Mouse (Mus musculus) CD4-positive, CD25-positive, alpha-beta regulatory T cell, adult 4 months (primary cell): ENCODE data around the gene Myo7a. TPM values are rescaled to one million over a fixed set of nuclear protein-coding genes. Genes with fewer than 3 reads are reported as not detected.

Experiments
- ATAC-seq: one replicate; pipeline ENCODE4 v1.8.0; 2017
- polyA plus RNA-seq, 2 experiments: library from polyadenylated mRNA; unstranded; fragments of 100-300 nt; shearing (Covaris generic); gene quantifications; one replicate each; pipeline ENCODE4 v1.2.1; 2017

The Myo7a gene
- polyA plus RNA-seq, 2 experiments from 2014 or later: 1.0 to 3.1 TPM

- no peak for ATAC-seq
Observed at GRCm38 (mm10) chr7:98097557-98097956, 21.8 kb downstream of the Myo7a start.

- no peak for ATAC-seq
Observed at GRCm38 (mm10) chr7:98095852-98096251, 23.5 kb downstream of the Myo7a start.

GRCm38 (mm10) chr7:98086346-98086745, 33.0 kb downstream of the Myo7a start:
- no peak for ATAC-seq

GRCm38 (mm10) chr7:98085314-98085713, 34.0 kb downstream of the Myo7a start:
- no peak for ATAC-seq

GRCm38 (mm10) chr7:98084541-98085293, 34.6 kb downstream of the Myo7a start:
- no peak for ATAC-seq

- ATAC-seq: no peak
Observed at GRCm38 (mm10) chr7:98082376-98082775, 36.9 kb downstream of the Myo7a start.

GRCm38 (mm10) chr7:98077453-98077852, 41.9 kb downstream of the Myo7a start:
- ATAC-seq: no peak

- ATAC-seq: peak; percentile 82
Observed at GRCm38 (mm10) chr7:98071620-98072019, 47.7 kb downstream of the Myo7a start.

GRCm38 (mm10) chr7:98066229-98066628, 53.1 kb downstream of the Myo7a start:
- ATAC-seq: no peak

GRCm38 (mm10) chr7:98054942-98055341, 64.4 kb downstream of the Myo7a start:
- ATAC-seq: no peak

GRCm38 (mm10) chr7:98054461-98054860, 64.9 kb downstream of the Myo7a start:
- ATAC-seq: no peak

- no peak for ATAC-seq
Observed at GRCm38 (mm10) chr7:98051980-98052379, 67.3 kb downstream of the Myo7a start.

GRCm38 (mm10) chr7:98048101-98048824, 71.1 kb downstream of the Myo7a start:
- no peak for ATAC-seq

- no peak for ATAC-seq
Observed at GRCm38 (mm10) chr7:98002617-98003016, 116.7 kb downstream of the Myo7a start.

Other genes with a start within 250 kb of the Myo7a start
- not detected for gene Gdpd4, start 199.6 kb downstream of the Myo7a start, polyA plus RNA-seq
- gene Omp, start 26.0 kb upstream of the Myo7a start, polyA plus RNA-seq: not detected
- gene Capn5, start 58.8 kb upstream of the Myo7a start, polyA plus RNA-seq: 1 to 10 TPM in 1 of 2 experiments, under 1 TPM in 1; 0.90 to 1.5 TPM
- gene B3gnt6, start 80.0 kb upstream of the Myo7a start, polyA plus RNA-seq: not detected
- 10 to 100 TPM in 1 of 2 experiments, 1 to 10 TPM in 1; 9.3 to 17.1 TPM for gene Acer3, start 201.7 kb upstream of the Myo7a start, polyA plus RNA-seq
- not detected for gene Tsku, start 241.8 kb upstream of the Myo7a start, polyA plus RNA-seq